Mouse (Mus musculus) right cerebral cortex, postnatal 36 days (tissue): ENCODE data around the gene Srsf10.

Experiments used
- DNase-seq, 2 experiments: peaks; one replicate each; pipeline ENCODE4 v3.0.0; 2022; ENCODE audit warnings: low spot score in 2 of 2, mixed read lengths in 1 of 2

Gene Srsf10

DNA sequence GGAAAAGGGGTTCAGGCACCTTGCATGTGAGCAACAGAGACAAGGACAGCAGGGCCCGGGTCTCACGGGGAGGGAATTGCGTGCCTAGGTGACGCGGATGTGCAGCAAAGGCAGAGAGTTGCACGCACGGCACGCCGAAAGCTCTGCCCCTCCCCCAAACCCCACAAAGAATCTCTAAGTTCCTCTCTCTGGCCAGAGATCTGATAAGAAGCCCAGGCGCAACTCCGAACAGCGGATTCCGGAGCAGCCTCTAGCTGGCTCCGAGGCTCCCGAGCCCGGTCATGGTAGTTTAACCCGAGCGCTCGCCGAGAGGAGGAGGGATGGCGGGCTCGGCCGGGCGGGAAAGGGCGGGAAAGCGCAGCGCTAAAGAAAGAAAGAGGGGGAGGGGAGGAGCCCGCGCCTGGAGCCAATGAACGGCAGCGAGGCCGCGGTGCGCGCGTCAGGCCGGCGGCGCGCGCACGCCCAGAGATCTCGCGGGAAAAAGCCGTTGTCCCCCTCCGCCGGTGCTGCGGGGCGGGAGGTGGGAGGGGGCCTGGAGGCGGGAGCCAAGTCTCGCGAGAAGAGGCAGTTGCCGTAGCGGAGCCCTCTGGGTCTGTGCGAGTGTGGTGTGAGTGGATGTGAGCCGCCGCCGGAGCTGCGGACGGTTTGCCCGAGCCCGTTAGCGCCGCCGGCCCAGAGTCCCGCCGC, at the start of gene Srsf10:
Gene Srsf10 (plus strand): TSS at position 212 of the 687 bp plus-strand sequence.
- DNase-seq: peak; percentile 92 to 94

DNA sequence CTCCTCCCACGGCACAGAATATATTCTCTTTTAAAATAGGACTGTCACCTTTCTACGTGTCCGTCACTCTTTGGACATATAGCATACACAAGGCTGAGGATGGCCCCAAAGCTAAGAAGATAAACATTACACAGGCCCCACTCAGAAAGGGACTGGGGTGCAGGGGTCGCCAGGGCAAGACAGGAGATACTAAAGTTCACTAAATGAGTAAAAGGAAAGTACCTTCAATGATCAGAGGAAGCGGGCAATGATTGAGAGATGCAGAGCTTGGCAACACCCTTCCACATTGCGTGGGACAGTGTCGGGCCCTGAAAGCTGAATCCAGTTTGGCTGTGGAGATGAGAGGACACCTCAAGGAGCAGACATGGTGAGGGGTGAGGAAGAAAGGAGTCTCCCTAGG, 40.7 kb upstream of the Srsf10 start:
- no peak for DNase-seq

DNA sequence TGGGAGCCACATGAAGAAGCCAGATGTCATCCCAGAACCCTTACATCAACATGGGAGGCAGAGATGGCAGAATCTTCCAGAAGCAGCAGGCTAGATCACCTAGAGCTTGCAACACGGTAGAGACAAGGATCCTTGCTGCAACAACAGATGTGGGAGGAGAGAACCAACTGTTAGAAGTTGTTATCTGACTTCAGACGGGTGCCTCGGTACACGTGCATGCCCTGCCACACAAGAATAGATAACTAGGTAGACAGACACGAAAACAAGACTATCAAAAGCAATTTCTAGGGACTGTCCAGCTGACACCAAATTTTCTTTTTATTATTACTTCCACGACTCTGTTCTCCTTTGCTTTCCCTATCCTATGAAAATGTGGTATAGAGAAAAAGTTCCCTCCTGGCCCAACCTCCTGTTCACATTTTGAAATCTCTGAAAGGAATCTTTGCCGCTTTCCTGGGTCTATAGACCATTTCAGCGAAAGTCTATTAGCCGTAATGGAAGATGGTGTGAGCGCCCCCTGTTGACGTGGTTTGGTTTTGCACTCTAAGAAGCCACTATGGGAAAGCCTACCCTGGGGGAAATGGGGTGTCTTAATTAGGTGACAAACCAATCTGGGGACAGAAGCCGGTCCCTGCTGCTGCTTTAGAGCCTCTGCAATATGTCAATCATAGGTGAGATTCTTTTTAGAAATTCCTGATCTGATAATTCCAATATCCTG, 38.5 kb upstream of the Srsf10 start:
- DNase-seq: no peak

DNA sequence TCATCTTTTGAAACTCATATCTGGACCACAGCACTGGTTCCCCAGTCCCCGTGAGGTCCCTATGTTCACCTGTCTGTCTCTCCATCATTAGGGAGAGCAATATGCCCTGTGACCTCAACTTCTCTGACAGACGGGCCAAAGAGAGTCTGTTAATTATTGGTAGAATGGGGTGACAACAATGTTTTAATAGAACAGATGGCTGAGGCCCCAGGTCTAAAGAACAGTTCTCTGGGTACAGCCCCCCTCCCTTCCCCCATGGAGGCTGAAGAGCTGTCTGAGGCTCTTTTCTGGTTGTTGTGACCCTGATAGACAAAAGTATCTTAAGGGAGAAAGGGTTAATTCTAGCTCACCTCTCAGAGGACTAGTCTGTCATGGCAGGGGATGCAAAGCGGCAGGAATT, 37.2 kb upstream of the Srsf10 start:
- DNase-seq: no peak

DNA sequence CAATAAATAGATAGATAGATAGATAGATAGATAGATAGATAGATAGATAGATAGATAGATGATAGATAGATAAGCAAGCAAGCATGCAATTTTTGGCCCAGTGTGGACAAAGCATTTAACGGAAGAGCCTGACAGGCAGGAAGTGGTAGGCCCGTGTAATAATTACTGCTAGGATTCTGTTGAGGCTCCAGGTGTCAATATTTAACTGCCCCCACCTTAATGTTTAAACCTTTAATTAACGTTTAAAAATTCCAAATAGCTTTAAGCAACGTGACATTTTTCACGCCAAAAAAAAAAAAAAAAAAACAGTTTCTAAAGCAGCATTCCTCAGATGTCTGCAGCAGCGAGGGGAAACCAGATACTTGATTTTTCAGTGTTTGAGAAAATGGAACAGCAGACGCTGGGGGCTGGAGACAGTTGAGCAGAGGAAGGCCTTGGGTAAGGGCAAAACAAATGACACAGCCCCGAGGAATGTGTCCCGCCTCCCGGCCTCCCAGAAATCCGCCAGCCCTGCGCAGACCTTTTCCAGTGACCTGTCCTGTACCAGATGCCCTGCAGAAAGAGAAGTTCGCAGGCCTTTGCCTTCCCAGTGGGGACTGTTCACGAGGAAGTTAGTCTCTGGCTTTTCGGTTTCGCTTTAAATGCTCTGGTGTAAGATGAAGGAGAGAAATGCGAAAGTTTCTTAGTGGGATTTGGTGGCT, 35.6 kb upstream of the Srsf10 start:
- no peak for DNase-seq

DNA sequence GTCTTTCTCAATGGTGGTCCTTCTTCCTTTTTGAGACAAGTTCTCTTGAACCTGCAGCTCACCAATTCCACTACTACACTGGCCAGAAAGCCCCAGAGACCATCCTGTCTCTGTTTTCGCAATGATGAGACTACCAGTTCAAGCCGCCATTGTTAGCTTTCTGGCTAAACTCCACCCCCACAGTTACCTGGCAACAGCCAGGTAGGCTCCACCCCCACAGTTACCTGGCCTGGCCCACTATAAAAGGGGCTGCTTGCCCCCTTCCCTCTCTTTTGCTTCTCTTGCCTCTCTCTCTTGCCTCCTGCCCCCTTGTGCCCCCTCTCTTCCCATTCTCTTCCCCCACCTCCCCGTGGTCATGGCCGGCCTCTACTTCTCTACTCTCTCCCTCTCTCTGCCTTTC, 33.8 kb upstream of the Srsf10 start:
- no peak for DNase-seq

DNA sequence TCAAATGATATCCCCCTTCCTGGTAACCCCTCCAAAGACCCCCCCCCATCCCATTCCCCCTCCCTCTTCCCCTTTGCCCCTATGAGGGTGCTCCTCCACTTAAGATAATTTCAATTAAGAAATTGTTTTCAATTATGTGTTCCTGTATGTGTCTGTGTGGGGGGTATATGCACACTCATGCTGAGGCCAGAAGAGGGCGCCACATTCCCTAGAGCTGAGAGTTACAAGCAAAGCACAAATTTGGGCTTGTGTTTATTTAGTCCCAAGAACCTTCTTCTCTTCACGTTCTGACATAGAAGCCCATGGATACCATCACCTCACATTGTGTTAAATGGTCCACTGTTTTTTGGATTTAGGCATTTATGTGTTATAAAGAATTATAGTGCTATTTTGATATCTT, 32.2 kb upstream of the Srsf10 start:
- no peak for DNase-seq

DNA sequence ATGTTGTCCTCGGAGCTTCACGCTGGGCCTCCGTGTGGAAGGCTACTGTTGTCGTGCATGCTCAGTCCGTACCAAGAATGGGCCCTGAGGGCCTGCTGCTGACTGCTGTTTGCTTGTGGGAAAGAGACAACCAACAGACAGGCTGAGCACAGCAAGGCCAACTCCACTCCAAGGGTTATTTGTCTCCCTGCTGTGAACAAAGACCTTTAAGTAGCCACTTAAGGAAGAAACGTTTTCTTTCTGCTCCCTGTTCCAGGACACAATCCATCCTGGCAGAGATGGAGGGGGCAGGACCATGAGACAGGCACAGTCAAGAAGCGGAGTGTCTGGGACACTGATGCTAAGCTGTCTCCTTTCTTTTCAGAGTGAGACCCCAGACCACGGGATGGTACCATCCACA, 31.3 kb upstream of the Srsf10 start:
- no peak for DNase-seq

DNA sequence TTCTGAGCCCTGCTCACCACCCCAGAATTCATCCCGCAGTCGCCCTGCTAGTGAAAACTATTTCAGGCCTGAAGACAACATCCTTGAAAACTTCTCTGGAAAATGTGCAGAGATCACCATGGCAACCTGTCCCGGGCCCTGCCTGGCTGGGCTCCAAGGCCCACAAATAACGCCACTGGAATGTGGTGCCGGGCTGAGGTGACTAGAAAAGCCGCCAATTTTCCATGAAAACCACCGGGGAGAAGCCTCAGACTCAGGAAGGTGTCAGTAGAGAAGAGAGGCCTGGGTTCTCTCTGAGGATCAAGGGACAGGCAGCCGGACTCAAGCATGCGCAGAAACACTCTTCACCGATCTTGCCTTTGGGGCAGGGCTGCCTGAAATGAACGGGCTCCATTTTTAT, 27.1 kb upstream of the Srsf10 start:
- peak; percentile 77 to 78 for DNase-seq

DNA sequence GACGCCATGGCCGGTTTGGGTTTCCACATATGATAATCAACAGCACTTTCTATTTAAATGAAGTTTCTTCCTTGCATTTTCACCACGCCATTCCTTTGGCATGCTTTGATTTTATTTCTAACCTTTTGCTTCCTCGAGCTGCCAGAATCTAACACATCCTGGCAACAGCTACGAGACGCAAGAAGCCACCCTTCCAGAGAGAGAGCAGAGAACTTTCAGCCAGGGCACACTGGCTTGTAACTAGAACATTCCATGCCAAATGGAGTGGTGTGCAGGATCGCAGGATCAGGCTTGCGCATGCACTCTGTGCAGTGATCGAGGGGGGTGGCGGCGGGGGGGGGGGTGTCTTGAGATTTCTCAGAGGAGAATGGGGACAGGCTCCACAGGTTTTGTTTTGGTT, 23.5 kb upstream of the Srsf10 start:
- DNase-seq: no peak

DNA sequence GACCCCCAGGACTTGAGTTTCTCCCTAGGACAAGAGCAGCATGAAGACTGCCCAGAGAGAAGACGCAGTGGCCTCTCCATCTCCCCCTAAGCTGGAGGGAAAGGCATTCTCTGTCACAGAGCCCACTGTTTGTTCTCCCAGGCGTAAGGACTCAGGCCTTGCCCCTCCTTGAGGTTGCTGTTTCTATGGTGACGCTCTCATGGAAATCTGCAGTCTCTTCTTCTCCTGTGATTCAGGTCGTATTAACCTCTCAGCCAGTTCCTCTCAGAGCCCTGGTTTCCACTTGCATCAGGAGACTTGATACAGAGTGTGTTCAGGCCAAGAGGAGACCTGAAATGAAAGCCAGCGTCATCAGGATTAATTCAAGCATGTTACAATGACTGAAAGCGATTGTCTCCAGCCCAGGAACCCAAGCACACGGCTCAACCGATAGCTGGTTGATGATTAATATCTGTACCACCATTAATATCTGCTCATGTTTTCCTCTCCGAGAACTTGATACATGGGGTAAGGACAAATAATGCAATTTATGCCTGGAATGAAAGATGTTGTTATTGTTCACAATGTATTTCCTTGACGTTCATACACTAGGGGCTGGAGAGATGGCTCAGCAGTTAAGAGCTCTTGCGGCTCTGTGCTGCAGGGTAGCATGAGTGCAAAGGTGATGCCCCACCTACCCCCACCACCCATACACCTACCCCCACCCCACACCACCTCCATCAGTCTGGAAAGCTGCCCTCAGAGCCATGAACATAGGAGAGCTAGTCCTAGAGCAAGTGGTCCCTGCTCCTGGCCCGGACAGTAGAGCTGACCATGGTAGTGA, 22.0 kb upstream of the Srsf10 start:
- no peak for DNase-seq

DNA sequence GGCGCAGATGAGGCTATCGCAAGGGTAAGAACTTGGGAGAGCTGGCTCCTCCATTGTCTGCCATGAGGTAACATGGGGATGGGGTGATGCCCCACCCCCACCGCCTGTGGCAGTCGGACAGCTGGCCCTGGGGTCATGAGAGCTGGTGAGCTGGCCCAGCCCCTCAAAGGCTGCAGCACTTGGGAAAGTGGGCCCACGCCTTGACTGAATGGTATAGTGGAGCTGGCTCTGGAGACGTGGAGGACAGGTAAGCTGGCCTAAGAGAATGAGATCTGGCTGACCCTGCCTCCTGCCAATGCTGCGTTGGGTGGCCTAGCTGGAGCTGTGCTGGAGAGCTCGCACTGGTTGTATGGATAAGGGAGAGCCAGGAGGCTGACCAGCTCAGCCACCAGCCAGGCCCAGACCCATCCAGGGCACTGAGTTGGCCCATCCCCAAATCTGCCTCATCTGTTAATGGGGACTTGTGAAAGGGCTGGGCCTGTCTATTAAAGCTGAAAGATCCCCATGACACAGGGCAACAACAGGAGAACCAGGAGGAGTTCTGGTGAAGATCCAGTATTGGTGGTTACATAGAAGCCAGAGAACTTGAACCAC, 21.3 kb upstream of the Srsf10 start:
- DNase-seq: no peak

DNA sequence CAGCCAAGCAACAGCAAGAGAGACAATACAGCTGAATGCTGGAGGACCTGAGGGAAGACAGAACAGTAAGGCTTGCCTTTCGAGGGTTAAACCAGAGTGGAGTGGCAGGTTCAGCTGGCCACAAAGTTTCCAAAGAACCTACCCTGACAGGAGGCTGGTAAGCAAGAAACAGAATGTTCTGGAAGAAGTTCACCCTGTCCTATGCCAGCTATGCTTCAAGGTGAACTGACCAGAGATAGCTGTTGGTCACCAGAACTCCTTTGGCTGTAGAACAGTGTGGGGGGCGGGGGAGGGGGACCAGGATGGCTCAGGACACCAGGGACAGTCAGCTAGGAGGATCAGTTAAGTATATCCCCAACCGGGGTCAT, 16.6 kb upstream of the Srsf10 start:
- DNase-seq: no peak

DNA sequence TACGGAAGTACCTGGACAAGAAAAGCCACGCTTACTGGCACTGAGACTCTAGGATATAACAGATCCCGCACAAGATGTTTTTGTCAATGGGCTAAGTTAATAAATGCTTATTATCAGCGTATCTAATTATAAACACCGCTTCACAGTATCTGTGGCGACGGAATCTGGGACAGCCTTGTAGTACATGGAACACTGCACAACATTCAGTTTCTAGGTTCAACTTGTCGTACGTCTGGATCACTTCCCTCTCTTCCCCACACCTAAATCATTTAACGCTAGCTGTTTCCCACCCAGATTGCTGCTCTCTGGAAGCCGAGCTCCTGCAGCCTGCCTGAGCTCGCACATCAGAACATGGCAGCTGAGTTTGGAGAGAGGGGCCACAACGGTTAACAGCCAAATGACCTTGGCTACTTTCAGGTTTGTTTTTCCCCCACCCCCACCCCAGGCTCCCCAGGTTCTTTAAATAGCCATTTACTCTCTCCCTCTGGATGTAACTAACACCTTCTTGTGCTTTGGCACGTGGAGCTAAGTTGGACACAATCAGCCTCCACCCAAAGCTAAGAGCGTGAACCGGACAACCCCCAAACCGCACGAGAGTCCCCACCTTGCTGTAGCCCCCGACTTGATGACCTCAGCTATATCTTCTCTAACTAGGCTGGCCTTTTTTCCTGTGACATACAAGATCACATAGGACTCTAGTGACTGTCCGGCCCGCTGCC, 16.1 kb upstream of the Srsf10 start:
- DNase-seq: no peak

DNA sequence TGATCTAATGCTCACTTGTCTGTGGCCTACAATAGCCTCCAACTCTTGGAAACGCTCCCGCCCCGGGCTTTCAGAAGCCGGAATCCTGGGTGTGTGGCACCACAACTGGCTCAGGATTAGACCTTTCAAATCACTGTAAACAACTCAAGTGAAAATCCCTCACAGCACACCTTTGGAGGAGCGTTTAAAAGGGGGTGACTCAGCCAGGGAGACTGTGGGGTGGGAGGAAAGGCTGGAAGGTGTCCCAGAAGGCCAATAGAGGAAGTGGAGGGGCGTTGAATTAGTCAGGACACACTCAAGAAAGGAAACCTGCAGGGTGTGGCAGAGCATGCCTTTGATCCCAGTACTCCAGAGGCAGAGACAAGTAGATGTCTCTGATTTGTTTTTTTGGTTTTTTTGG, 11.1 kb upstream of the Srsf10 start:
- DNase-seq: no peak

DNA sequence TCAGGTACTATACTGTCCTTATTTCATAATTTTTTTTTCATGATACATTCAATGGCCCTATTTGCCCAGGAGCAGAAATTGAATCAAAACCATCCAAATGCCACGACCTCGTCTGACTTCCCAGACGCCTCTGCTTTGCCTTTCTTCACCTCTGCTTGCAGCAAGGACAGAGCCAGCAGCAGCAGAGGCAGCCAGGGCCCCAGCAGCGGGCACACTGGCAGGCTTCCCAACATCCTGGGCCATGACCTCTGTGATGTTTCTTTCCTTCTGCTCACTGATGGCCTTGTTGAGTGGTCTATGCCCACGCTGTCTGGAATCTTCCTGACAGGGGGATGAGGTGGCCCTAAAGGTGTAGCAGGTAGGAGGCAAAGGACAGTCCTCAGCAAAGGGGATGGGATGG, 8.0 kb upstream of the Srsf10 start:
- no peak for DNase-seq

DNA sequence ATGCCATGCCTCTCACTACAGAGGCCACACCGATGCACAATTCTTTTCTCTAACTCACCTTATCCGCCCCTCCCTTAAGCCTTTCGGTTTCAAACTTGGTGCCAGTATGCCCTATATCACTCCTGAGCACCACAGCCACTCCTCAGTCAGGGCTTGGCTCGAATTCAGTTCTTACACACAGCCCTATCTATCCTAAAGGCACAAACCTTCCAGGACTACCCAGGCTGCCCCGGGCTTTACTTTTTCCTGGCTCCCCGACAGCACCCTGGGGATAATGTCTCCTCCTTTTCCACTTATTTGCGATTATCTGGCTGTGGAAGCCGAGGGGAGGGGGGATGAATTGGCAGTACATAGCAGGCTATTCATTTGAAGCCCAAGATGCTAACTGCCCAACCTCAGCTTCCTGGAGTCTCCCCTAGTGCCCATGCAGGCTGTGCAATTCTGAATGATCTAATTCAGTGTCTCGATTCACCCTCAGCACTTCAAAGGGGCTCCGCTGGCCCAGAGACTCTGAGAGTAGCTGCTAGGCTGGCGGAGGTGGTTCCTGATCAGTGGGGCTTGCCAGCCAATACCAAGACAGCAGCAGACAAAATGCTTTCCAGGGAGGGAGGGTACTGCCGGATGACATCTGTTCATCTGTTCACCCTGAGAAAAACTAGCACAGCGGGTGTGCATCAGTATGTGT, 5.0 kb upstream of the Srsf10 start:
- DNase-seq: peak; percentile 34 to 37

DNA sequence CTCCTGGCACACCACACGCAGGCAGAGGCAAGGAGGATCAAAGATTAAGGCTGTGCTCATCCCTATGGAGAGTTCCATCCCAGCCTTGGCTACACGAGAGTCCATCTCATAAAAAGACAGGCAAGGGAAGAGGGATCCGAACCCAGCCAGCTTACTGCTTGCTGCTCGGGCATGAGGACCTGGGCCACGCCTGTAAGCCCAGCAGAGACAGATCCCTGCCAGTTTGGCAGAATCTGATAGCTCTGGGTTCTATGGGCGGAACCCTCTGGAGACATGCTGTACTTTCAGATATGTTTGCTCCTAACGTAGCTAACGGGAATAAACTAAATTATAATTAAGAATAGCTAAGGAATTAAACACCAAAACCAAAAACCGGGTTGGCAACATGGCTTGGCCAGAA, 3.6 kb upstream of the Srsf10 start:
- DNase-seq: no peak

DNA sequence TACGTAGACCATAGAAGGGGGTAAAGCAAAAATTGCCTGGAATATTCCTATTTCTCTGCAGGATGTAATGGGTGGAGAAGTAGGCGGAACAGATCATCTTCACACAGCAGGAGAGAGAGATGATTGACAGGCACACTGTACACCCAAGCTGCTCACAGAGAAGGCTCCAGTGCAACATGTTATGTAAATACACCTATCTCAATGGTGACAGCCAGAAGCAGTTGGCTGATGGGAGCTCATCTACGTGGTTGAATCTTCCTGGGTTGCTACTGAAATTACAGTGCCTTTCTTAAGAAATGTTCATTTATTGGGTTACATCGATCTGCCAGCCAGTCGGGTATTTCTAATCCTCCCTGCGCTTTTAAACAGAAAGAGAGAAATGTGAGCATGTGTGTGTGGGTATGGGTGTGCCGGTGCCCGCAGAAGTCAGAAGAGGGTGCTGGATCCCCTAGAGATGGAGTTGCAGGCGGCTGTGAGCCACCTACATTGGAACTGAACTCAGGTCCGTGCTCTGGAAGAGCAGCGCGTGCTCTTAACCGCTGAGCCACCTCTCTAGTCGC, 1.5 kb upstream of the Srsf10 start:
- peak in 1 of 2 experiments; percentile 28 for DNase-seq

DNA sequence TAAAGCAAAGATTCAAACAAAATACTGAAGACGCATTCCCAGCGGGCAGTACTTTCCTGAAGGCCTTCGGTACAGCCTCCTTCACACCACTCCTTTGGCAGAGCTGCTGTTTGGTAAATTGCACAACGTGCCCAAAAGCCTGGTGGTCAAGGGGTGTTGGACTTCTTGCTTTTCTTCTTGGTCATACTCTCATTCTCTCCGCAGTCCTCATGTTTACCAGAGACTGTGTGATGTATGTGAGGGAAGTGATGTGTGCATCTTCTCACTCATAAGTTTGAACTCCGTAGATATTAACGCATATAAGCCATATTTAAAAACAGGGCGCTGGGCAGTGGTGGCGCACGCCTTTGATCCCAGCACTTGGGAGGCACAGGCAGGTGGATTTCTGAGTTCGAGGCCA, 917 bp upstream of the Srsf10 start:
- no peak for DNase-seq
